Mouse (Mus musculus): Measurements from ENCODE around the gene Cdc42se2.

- TF ChIP-seq POLR2A (IDR thresholded peaks at IDR 0.05; ENCODE audit: low read depth, low read length) (no peak), CTCF (IDR thresholded peaks at IDR 0.05; ENCODE audit: borderline replicate concordance, insufficient read depth, low read length) (no peak)
These were observed 15.1 kb upstream of the Cdc42se2 start for GRCm38 (mm10) chr11:54802621-54803020.

All from embryonic fibroblast, embryonic 13.5 days (primary cell).